Mouse (Mus musculus) liver, embryonic 15.5 days (tissue): ENCODE results near the gene Gm20388. TPM values are rescaled to one million over a fixed set of nuclear protein-coding genes. Genes with fewer than 3 reads are reported as not detected.

Experiments
- ATAC-seq: fragments of 200-750 bp; cut with Nextera tagmentation; 2 replicates; pipeline ENCODE4 v1.8.0; 2017; ENCODE audit warnings: moderate number of reproducible peaks, mild to moderate bottlenecking, moderate library complexity; ENCODE audit not compliant: insufficient read depth
- H3K27ac ChIP-seq: fragments of 300-500 bp; sonication (generic); replicated peaks from 2 replicates; pipeline ENCODE4 v1.5.1; 2015; ENCODE audit warnings: mild to moderate bottlenecking, inconsistent platforms
- H3K27me3 ChIP-seq: fragments of 300-500 bp; sonication (generic); 2 replicates; pipeline ENCODE4 v1.6.1; 2015; ENCODE audit warnings: mild to moderate bottlenecking, inconsistent platforms
- H3K36me3 ChIP-seq: fragments of 300-500 bp; sonication (generic); replicated peaks from 2 replicates; pipeline ENCODE4 v1.6.1; 2015; ENCODE audit warnings: moderate library complexity, mild to moderate bottlenecking, inconsistent platforms
- H3K4me1 ChIP-seq: fragments of 300-500 bp; sonication (generic); replicated peaks from 2 replicates; pipeline ENCODE4 v1.6.1; 2015; ENCODE audit warnings: inconsistent platforms
- H3K4me2 ChIP-seq: fragments of 300-500 bp; sonication (generic); 2 replicates; pipeline ENCODE4 v1.6.1; 2015; ENCODE audit warnings: moderate library complexity, mild to moderate bottlenecking, inconsistent platforms
- H3K4me3 ChIP-seq: fragments of 300-500 bp; sonication (generic); replicated peaks from 2 replicates; pipeline ENCODE4 v1.5.1; 2015; ENCODE audit warnings: mild to moderate bottlenecking, inconsistent platforms
- H3K9ac ChIP-seq: fragments of 300-500 bp; sonication (generic); 2 replicates; pipeline ENCODE4 v1.6.1; 2015; ENCODE audit warnings: moderate library complexity, mild to moderate bottlenecking, inconsistent platforms
- H3K9me3 ChIP-seq: fragments of 300-500 bp; sonication (generic); replicated peaks from 2 replicates; pipeline ENCODE4 v1.6.1; 2016; ENCODE audit warnings: inconsistent platforms
- WGBS: fragments of 180-500 bp; shearing (Covaris S2); methylation state at CpG from one replicate; pipeline ENCODE4 v1.1.7; 2015; ENCODE audit warnings: mixed read lengths; ENCODE audit not compliant: insufficient replicate concordance; 5-methylcytosine and 5-hydroxymethylcytosine counted together
- polyA plus RNA-seq: library from polyadenylated mRNA; unstranded; fragments of >200 nt; fragmentation: Nextera tagmentation; extraction: Ambion mirVana; gene quantifications from 2 replicates; pipeline ENCODE4 v1.2.1, GENCODE M21; 2015

Gene Gm20388
- polyA plus RNA-seq, 1 experiment from 2014 or later = not detected

DNA sequence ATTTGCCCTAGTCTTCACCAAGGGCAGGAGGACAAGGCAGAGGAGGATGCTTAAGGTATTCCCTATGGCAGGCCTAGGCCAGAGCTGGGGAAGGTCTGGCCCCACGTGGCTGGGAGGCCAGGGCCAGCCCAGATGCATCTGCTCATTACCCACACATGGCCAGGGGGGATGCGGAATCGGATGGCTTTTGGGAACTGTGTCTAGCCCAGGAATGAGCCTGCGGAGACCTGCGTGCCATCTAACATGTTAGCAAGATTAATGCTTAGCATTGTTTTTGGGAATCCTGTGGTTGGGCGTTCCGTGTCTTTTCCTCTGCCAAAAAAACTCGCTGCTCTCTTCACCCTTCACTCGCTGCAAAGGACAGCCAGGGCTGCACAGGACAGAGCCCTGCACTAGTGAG lies 1147.4 kb downstream of the Gm20388 start:
- no peak for ATAC-seq

DNA sequence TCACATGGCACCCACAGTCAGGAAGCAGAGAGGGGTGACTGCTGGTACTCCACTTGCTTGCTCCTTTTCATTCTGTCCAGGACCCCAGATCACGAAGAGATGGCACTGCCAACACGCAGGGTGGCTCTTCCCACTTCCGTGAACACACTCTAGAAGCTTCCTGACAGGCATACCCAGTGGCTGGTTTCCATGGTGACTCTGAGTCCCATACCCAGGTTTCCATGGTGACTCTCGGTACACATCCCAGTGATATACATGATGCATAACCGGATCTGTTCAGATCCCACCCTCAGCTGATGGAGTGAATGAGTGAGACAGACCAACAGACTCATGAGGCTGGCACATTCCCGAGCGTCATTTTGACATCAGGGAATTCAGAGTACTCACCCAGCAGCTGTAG lies 1148.5 kb downstream of the Gm20388 start:
- H3K4me2 ChIP-seq = no peak overlapping the region
- H3K9me3 ChIP-seq = no peaks in the 10 kb centered on the region
- peaks cover 9% of the 10 kb centered on the region; the same call in 1 of the 2 replicates for H3K27me3 ChIP-seq
- H3K27ac ChIP-seq = no peak overlapping the region
- no peaks in the 10 kb centered on the region for H3K4me1 ChIP-seq
- no peak for ATAC-seq
- whole genome bisulfite sequencing = 69% methylated on average over 7 of the region's 7 CpGs
- H3K9ac ChIP-seq = no peak overlapping the region
- H3K36me3 ChIP-seq = no peaks in the 10 kb centered on the region
- no peak overlapping the region for H3K4me3 ChIP-seq

More for the DNA sequence above, 1147.4 kb downstream of the Gm20388 start:
- H3K36me3 ChIP-seq = no peaks in the 10 kb centered on the region
- H3K9ac ChIP-seq = no peak overlapping the region
- no peak overlapping the region for H3K4me2 ChIP-seq
- H3K4me3 ChIP-seq = no peak overlapping the region
- H3K27ac ChIP-seq = no peak overlapping the region
- H3K27me3 ChIP-seq = peaks cover 4% of the 10 kb centered on the region; the same call in 1 of the 2 replicates
- 53% methylated on average over 9 of the region's 9 CpGs for WGBS
- H3K9me3 ChIP-seq = no peaks in the 10 kb centered on the region
- no peaks in the 10 kb centered on the region for H3K4me1 ChIP-seq

DNA sequence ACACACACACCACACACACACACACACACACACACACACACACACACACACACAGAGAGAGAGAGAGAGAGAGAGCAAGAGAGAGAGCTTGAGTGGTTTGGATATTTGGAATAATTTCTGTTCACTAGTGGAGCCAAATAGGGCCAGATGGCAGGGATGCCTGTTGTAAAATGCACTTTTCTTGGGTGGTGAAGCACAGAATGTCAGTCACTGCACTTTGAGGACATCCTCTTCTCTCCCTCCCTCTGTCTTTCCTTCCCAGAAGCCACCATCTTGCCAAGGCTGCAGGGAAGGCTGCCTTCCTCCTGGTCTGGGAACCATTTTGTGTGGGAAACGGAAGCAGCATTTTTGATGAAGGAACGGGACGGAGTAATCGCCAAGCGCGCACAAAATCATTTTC lies 1151.9 kb downstream of the Gm20388 start:
- ATAC-seq = no peak
- WGBS = 86% methylated on average over 6 of the region's 6 CpGs
- no peak overlapping the region for H3K4me3 ChIP-seq
- peaks cover 12% of the 10 kb centered on the region for H3K27me3 ChIP-seq
- H3K4me2 ChIP-seq = no peak overlapping the region
- H3K27ac ChIP-seq = no peak overlapping the region
- H3K4me1 ChIP-seq = no peaks in the 10 kb centered on the region
- no peak overlapping the region for H3K9ac ChIP-seq
- H3K36me3 ChIP-seq = no peaks in the 10 kb centered on the region
- H3K9me3 ChIP-seq = no peaks in the 10 kb centered on the region

DNA sequence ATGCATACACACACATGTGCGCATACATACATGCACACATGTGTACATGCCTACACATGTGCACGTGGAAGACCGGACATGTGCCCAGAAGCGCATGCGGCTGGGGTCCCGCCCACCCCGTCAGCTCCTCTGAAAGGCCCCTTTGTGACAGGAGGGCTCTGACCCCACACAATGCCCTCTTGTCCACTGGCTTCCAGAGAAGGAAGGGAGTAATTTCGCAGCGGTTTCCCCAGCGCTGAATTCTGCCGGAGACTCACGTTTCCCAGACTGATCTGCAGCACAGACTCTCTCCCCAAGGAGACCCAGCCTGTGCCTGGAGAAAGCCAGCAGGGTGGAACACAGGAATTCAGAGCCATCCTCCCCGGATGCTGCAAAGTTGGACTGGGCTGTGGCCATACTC lies 1153.0 kb downstream of the Gm20388 start:
- H3K9me3 ChIP-seq = no peaks in the 10 kb centered on the region
- no peaks in the 10 kb centered on the region for H3K4me1 ChIP-seq
- 74% methylated on average over 13 of the region's 13 CpGs for WGBS
- ATAC-seq = no peak
- no peak overlapping the region for H3K27ac ChIP-seq
- H3K4me2 ChIP-seq = no peak overlapping the region
- no peak overlapping the region for H3K4me3 ChIP-seq
- peaks cover 18% of the 10 kb centered on the region for H3K27me3 ChIP-seq
- no peak overlapping the region for H3K9ac ChIP-seq
- H3K36me3 ChIP-seq = no peaks in the 10 kb centered on the region

DNA sequence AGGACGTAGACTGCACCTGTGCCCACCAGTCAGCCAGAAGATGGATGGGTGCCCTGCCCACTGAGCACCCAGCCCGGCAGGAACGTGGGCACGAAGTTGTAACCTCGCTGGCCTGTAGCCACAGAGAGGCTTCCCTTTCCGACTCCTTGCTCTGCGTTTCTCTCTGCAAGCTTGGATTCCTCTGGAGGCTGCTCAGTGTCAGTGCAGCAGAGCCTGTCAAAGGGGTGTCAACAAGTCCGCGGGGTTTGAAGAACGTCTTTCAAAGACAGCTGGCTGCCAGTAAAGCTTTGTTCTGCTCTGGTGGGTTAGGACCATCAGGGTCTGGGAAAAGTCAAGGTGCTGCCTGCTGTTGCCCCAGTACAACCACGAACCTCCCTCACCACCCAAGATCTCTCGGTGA lies 1160.8 kb downstream of the Gm20388 start:
- H3K9ac ChIP-seq = no peak overlapping the region
- no peak overlapping the region for H3K4me3 ChIP-seq
- peaks cover 84% of the 10 kb centered on the region for H3K27me3 ChIP-seq
- no peaks in the 10 kb centered on the region for H3K36me3 ChIP-seq
- H3K4me2 ChIP-seq = no peak overlapping the region
- no peak overlapping the region for H3K27ac ChIP-seq
- 0 out of 2 replicates have a peak, but pooled peaks cover 2% of the 10 kb centered on the region for H3K4me1 ChIP-seq
- no peaks in the 10 kb centered on the region for H3K9me3 ChIP-seq
- WGBS = 5% methylated on average over 12 of the region's 12 CpGs
- ATAC-seq = no peak

DNA sequence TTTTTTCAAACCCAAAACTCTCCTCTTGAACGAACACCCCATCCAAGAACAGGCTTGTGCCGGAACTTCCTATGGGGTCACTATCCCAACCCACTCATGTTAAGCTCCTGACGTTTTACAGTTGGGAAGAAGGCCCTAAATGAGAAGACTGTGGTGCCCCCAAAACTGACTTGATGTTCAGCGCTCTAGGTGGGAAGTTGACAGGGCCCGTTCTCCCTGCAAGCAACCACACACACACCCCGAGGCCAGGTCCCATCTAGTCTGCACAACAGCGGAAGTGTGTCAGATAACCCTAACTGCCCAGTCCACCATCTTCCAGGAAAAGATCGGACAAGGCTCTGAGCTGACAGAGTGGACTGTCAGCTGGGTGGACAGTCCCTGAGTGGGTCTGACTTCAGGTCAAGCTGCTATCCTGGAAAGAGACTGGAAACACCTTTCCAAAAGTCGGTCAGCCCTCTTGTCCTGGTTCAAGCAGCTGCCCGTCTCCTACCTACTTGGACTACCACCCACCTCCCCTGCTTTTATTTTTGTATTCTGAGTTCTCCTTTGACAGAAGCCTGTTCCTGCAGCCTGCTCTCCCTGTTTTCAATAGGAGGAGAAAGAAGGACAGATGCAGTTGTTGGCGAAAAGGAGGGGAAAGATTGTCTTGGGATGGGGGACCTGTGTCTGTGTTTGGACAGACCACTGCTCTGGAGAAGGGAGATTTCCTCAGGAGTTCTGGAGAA lies 1161.9 kb downstream of the Gm20388 start:
- ATAC-seq = no peak
- H3K9me3 ChIP-seq = no peaks in the 10 kb centered on the region
- H3K36me3 ChIP-seq = no peaks in the 10 kb centered on the region
- no peak overlapping the region for H3K4me2 ChIP-seq
- no peak overlapping the region for H3K27ac ChIP-seq
- H3K4me3 ChIP-seq = no peak overlapping the region
- peaks cover 93% of the 10 kb centered on the region for H3K27me3 ChIP-seq
- WGBS = 19% methylated on average over 11 of the region's 11 CpGs
- no peak overlapping the region for H3K9ac ChIP-seq
- H3K4me1 ChIP-seq = 0 out of 2 replicates have a peak, but pooled peaks cover 2% of the 10 kb centered on the region

DNA sequence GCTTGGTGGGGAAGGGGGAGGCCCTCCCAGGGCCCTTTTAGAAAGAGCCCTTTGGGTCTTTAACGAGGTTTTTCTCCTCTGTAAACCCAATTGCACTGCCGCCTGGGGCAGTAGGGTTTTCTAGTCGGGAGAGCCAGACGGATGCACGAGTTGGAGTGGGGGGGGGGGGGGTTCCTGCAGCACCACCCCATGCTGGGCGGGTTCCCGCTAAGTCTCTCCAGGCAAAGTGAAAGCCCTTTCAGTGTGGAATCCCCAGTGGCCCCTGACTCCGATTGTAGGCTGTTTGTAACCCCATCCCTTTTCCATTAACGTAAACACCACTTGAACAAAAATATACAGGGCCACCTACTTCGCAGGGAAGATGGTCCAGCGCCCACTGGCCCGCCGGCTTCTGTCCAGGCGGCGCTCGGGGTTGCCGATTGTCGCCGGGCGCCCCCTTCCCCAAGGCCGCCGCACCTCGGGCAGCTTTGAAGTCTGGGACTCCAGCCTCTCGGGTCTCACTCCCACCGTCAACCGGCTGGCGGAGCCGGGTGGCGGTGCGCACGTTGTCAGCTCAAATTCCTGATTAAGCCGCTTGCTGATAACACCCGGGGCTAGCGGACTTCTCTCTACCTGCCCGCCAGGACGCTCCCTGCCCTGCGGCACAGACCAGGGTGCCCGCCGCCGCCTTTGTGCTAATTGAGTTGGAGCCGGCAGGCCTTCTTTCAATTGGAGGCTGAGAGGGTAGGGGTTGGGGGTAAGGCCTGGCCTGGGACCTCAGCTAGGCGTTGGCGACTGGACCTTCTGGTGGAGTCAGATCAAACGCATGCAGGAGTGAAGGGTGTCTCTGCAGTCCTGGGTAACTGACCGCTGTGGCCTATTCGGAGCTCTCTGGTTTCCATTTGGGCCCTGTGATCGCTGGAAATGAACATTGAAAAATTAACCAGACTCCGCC lies 1162.8 kb downstream of the Gm20388 start:
- Histone ChIP-seq H3K27ac (no peak overlapping the region), H3K4me1 (0 out of 2 replicates have a peak, but pooled peaks cover 2% of the 10 kb centered on the region), H3K9ac (no peak overlapping the region), H3K4me2 (no peak overlapping the region), H3K9me3 (no peaks in the 10 kb centered on the region), H3K36me3 (no peaks in the 10 kb centered on the region), H3K27me3 (peaks cover 98% of the 10 kb centered on the region), H3K4me3 (no peak overlapping the region)
- ATAC-seq = no peak
- 3% methylated on average over 48 of the region's 48 CpGs for WGBS

DNA sequence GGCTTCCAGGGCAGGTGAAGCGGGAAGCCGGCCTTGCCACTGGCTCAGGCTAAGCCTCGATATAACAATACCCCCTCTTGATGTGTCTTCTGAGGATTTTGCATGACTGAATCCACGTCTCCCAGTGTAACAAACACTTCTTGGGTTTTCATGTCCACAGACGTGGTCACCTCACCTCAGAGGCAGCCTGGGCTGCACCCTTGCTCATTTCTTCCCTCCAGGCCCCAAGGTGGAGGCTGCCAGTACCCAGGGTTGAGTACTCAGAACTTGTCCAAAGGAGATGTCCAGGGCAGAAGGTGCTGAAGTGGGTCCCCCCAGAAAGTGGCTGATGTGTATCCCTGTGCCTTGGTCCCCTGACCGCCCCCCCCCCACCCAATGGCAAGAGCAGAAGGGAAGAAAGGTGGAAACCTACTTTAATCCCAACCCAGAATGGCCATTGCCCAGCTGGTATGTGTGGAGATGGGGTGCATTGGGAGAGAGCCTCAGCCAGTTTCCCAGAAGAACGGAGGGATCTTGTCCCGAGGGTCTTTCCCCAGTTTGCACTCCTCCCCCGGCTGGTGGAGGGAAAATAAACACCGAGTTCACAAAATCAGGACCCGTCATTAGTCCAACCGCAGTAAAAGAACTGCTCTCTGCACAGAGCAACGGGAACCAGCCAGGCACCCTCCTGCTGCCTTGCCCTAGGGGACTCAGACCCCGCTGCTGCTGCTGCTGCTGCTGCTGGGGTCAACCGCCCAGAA lies 1163.6 kb downstream of the Gm20388 start:
- Histone ChIP-seq H3K9ac (no peak overlapping the region), H3K9me3 (no peaks in the 10 kb centered on the region), H3K27me3 (peaks cover 99% of the 10 kb centered on the region), H3K27ac (no peak overlapping the region), H3K4me1 (0 out of 2 replicates have a peak, but pooled peaks cover 2% of the 10 kb centered on the region), H3K4me2 (no peak overlapping the region), H3K4me3 (no peak overlapping the region), H3K36me3 (no peaks in the 10 kb centered on the region)
- WGBS = 4% methylated on average over 15 of the region's 15 CpGs
- no peak for ATAC-seq

DNA sequence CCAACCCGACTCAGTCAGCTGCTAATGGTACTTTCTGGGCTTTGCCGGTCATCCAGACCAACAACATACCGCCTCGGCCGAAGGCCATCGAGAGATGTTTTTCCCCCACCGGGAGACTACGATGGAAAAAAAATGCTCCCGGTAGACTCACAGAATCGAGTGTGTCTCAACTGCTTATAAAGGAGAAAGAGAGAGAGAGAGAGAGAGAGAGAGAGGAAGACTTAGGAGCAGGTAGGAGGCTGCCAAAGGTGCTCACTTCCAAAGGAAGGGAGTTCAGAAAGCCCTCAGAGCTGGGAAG lies 1164.2 kb downstream of the Gm20388 start:
- H3K4me2 ChIP-seq = no peak overlapping the region
- H3K9ac ChIP-seq = no peak overlapping the region
- H3K27me3 ChIP-seq = peaks cover 100% of the 10 kb centered on the region
- 6% methylated on average over 10 of the region's 10 CpGs for WGBS
- no peaks in the 10 kb centered on the region for H3K36me3 ChIP-seq
- no peaks in the 10 kb centered on the region for H3K9me3 ChIP-seq
- no peak overlapping the region for H3K27ac ChIP-seq
- 0 out of 2 replicates have a peak, but pooled peaks cover 2% of the 10 kb centered on the region for H3K4me1 ChIP-seq
- no peak for ATAC-seq
- no peak overlapping the region for H3K4me3 ChIP-seq

DNA sequence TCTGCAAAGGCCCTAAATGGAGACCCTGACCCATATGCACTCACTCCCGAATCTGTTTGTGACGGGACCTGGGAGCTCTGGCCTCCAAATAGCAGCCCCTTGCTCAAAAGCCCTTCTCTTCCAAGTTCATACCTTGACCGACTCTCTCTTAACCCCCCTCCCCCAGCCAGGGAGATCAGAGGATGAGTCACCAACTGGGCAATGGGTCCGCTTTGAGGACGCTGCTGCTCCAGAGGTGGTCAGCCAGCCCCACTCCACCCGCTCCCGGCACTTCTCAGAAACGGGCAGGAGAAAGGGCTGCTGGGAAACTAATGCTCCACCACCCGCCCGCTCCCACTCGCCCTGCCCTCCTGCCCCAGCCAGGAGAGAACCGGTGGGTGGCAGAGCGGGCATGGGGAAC lies 1165.3 kb downstream of the Gm20388 start:
- no peaks in the 10 kb centered on the region for H3K9me3 ChIP-seq
- H3K27ac ChIP-seq = no peak overlapping the region
- H3K9ac ChIP-seq = no peak overlapping the region
- H3K4me3 ChIP-seq = no peak overlapping the region
- ATAC-seq = no peak
- peaks cover 100% of the 10 kb centered on the region for H3K27me3 ChIP-seq
- WGBS = 7% methylated on average over 13 of the region's 13 CpGs
- H3K4me1 ChIP-seq = 0 out of 2 replicates have a peak, but pooled peaks cover 2% of the 10 kb centered on the region
- H3K36me3 ChIP-seq = no peaks in the 10 kb centered on the region
- H3K4me2 ChIP-seq = no peak overlapping the region

DNA sequence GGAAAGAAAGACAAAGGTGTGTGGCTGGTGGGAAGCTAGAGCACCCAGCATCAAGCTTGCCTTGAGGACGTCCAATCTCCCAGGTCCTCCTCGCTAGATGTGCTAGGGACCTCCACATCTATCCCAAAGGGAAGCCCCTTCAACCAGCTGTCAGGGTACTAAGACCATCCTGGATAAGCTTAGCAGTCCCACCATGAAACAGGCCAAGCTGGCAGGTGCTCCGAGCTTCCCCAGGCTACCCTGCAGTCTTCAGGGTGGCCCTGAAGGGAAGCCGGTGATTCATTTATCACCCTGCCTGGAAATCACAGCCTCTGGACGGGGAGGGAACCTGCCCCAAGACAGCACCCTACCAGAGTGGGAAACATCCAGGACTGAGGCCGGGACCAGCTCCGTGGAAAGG lies 1165.9 kb downstream of the Gm20388 start:
- H3K4me2 ChIP-seq = no peak overlapping the region
- H3K9ac ChIP-seq = no peak overlapping the region
- no peak for ATAC-seq
- no peaks in the 10 kb centered on the region for H3K9me3 ChIP-seq
- H3K27me3 ChIP-seq = peaks cover 100% of the 10 kb centered on the region
- no peak overlapping the region for H3K4me3 ChIP-seq
- H3K4me1 ChIP-seq = 0 out of 2 replicates have a peak, but pooled peaks cover 2% of the 10 kb centered on the region
- no peaks in the 10 kb centered on the region for H3K36me3 ChIP-seq
- no peak overlapping the region for H3K27ac ChIP-seq
- WGBS = 17% methylated on average over 7 of the region's 7 CpGs
